Mouse (Mus musculus) CH12.LX (cell line): ENCODE results near the gene Gm11077.

Experiments used
- BHLHE40 ChIP-seq: IDR thresholded peaks from 2 replicates; pipeline ENCODE4 v1.6.1; 2011; ENCODE audit warnings: mild to moderate bottlenecking, low read depth, low read length, improper control_type of control experiment
- SIN3A ChIP-seq: IDR thresholded peaks from 2 replicates; pipeline ENCODE4 v1.6.1; 2012; ENCODE audit warnings: low read length, improper control_type of control experiment, inconsistent platforms

DNA sequence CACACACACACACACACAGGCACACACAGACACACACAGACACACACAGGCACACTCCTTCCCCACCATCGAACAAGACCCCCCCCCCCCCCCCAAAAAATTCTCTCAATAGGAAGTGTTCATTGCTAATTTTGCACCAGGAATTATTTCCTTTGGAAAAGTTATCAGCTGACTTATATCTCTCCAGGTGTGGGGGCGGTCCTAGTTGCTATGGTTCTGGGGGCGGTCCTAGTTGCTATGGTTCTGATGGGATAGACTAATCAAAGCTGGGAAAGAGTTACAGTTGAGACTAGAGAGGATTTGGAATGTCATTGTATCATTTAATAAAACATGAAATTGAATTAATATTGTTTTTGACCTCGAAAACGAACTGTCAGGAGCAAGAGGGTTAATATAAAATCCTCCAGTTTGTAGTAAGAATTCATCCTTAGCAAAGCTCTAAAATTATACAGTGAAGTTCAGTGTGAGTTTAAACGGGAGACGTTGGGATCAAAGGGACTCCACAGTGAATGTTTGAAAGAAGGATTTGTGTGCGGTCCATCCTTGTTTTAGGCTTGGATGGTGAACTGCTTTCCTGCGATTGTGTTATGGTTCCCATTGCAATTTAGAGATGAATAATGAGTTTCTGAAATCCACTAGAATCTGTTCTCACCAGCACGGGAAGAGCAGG lies 4.0 kb downstream of the Gm11077 start:
- TF ChIP-seq SIN3A: no peak
- no peak for TF ChIP-seq BHLHE40
